Mouse (Mus musculus): Measurements from ENCODE around the gene Gm10096. TPM values are rescaled to one million over a fixed set of nuclear protein-coding genes. Genes with fewer than 3 reads are reported as not detected.
"Not testable (repeated sequence)": the region's sequence is repeated elsewhere in the genome, so short reads cannot be mapped to it uniquely, and the experiment has no call there.

Gene Gm10096
- not detected in 2 replicates for polyA plus RNA-seq (2012; ENCODE audit: insufficient read depth, insufficient read length, missing spikeins)

GRCm38 (mm10) chrX:28954602-28955001 lies at the start of gene Gm10096:
Gene Gm10096, minus strand, starts transcription at chrX:28954702.
- not testable (repeated sequence) for H3K4me1 ChIP-seq (ENCODE audit: control insufficient read depth, insufficient read depth, low read length); H3K4me3 ChIP-seq (ENCODE audit: insufficient read depth, low read length); H3K27ac ChIP-seq (ENCODE audit: insufficient read depth, low read depth, low read length)

Data from bone marrow macrophage, adult 2 months (primary cell).